Mouse (Mus musculus): ENCODE results near the gene Pid1.

Gene Pid1

GRCm38 (mm10) chr1:84077023-84077422, 287.0 kb downstream of the Pid1 start:
- no peak for DNase-seq (ENCODE audit: low spot score in 2 of 2)

DNA sequence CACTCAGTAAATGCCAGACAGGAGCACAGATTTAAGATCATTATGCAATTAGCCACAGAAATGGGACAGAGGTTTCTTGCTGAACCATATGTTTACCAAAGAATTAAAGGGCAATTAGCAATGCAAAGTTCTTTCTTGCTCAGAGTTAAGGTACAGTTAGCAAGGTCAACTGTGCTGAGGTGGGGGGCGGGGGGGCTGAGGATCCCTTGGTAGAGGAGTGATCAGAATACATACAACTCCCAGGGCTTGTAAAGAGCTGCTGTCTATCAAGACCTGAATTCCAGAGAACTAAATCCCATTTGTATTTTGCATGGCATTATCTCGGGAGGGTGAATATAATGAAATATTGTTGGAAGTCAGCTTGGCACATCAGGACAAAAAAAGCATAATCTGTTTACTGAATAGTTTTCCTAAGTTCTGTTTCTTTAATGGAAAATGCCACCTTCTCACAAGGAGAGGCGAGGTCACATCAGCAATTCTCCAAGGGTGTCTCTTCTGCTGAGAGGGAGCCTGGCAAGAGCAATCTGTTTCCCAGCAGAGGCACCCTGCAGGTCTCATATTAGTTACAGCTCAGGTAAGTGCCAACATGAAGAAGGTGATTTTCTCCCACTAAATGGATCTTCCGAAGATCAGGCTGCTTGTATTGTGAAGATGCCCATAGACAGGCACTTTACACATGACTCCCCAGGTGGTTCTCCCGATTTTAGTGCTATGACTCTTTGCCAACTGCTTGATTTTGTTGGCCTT, 306.9 kb downstream of the Pid1 start:
- no peak for DNase-seq (ENCODE audit: low spot score in 2 of 2)

DNA sequence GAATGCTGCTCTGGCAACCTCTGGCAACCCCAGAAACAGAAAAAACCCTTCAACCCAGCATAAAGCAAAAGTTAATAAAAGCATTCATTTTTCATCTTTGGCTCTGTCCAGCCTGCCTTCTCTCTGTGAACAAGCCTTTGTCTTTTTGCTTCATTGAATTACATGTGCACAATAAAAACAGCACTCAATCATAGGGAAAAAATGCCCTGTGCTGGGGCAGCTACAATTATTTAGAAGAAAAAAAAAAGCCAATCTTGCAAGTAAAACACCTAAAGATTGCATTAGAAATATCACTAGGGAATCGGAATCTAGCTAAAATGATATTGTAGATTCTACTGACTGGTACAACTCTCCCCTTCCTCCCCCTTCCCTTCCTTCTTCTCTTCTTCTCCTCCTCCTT, 307.7 kb downstream of the Pid1 start:
- no peak for DNase-seq (ENCODE audit: low spot score in 2 of 2)

- DNase-seq (ENCODE audit: low spot score in 2 of 2) = no peak
Observed at GRCm38 (mm10) chr1:84025746-84026145, 338.2 kb downstream of the Pid1 start.

DNA sequence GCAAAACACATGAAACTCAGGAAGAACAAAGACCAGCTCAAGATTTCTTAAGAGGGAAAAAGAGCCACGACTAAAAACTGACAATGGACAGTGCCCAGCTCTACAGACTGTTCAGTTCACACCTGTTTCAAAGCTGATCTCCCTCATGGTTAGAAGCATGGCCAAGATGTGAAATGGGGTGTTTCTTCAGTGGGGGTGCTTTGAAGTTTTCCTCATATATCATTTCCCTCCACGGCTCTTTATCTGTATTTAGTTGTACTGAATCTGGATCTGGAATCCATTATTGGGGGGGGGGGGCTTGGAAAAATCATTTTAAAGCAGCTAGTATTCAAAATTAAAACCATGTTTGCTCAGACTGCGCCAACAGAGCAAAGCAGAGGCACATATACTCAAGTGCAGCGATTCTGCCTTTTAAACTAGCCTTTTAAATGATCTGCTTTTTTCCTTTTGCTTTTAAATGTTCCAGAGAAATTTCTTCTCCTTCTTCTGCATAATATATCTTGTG, 351.1 kb downstream of the Pid1 start:
- no peak for DNase-seq (ENCODE audit: low spot score in 2 of 2)

GRCm38 (mm10) chr1:84002630-84003029, 361.4 kb downstream of the Pid1 start:
- no peak for DNase-seq (ENCODE audit: low spot score in 2 of 2)

Data from urinary bladder, postnatal 4 days (tissue).